14 mouse cellular contexts compared by ENCODE assay signal in genomic region chr4:66314806-66315484, GRCm38 (mm10).
DNase-seq lines count a peak whose midpoint lies in the region; ATAC-seq lines count a peak whose summit lies in the region.
"Had no signal": no experiment of that assay in that cellular context is flagged by ENCODE, and none has a peak within 500 bp of the region (broad histone marks: within the 10 kb centered on the region; RNA-seq: fewer than 3 reads in every experiment).

No protein-coding gene starts in this region.

- no peaks in the 10 kb centered on the region for H3K9me3 ChIP-seq in heart, embryonic 10.5 days
- H3K9me3 ChIP-seq in neural tube, embryonic 13.5 days: no peaks in the 10 kb centered on the region
- no peaks in the 10 kb centered on the region for H3K9me3 ChIP-seq in hindbrain, embryonic 12.5 days (replicated peaks)
- H3K9me3 ChIP-seq: heart, embryonic 15.5 days had no signal

- no peaks in the 10 kb centered on the region for H3K36me3 ChIP-seq in heart, embryonic 10.5 days
- no peaks in the 10 kb centered on the region for H3K36me3 ChIP-seq in neural tube, embryonic 13.5 days
- no peaks in the 10 kb centered on the region for H3K36me3 ChIP-seq in hindbrain, embryonic 12.5 days
- H3K36me3 ChIP-seq: heart, embryonic 15.5 days had no signal

- H3K4me1 ChIP-seq in heart, embryonic 10.5 days: no peaks in the 10 kb centered on the region
- peaks cover 10% of the 10 kb centered on the region for H3K4me1 ChIP-seq in neural tube, embryonic 13.5 days (replicated peaks)
- peaks cover 9% of the 10 kb centered on the region for H3K4me1 ChIP-seq in hindbrain, embryonic 12.5 days
- H3K4me1 ChIP-seq: heart, embryonic 15.5 days had no signal

- H3K9ac ChIP-seq in neural tube, embryonic 13.5 days: peak overlapping the region; percentile 22; the same call in 1 of the 2 replicates
- no peak overlapping the region for H3K9ac ChIP-seq in hindbrain, embryonic 12.5 days
- H3K9ac ChIP-seq: heart, embryonic 15.5 days had no signal

- H3K4me2 ChIP-seq in neural tube, embryonic 13.5 days: no peak overlapping the region
- H3K4me2 ChIP-seq in hindbrain, embryonic 12.5 days (replicated peaks): no peak overlapping the region
- H3K4me2 ChIP-seq: heart, embryonic 15.5 days had no signal

- no peaks in the 10 kb centered on the region for H3K27me3 ChIP-seq in heart, embryonic 10.5 days (ENCODE audit: insufficient read depth, poor library complexity, severe bottlenecking)
- H3K27me3 ChIP-seq in neural tube, embryonic 13.5 days: peaks cover 30% of the 10 kb centered on the region
- H3K27me3 ChIP-seq in hindbrain, embryonic 12.5 days: peaks cover 5% of the 10 kb centered on the region; the same call in 1 of the 2 replicates
- H3K27me3 ChIP-seq: heart, embryonic 15.5 days; Patski had no signal

- no peak overlapping the region for H3K27ac ChIP-seq in heart, embryonic 10.5 days
- no peak overlapping the region for H3K27ac ChIP-seq in neural tube, embryonic 13.5 days (replicated peaks)
- H3K27ac ChIP-seq in hindbrain, embryonic 12.5 days: no peak overlapping the region
- H3K27ac ChIP-seq: heart, embryonic 15.5 days had no signal

- no peak; the same call in 1 of the 2 replicates for ATAC-seq in neural tube, embryonic 13.5 days (ENCODE audit: low read depth)
- 0 out of 2 replicates have a peak, but pooled peaks have one; percentile 49 for ATAC-seq in hindbrain, embryonic 12.5 days (ENCODE audit: low FRiP score)
- ATAC-seq: Patski had no signal

- WGBS in heart, embryonic 10.5 days: 51% methylated on average over 8 of the region's 8 CpGs
- WGBS in neural tube, embryonic 13.5 days: 18% methylated on average over 8 of the region's 8 CpGs
- WGBS in hindbrain, embryonic 12.5 days: 22% methylated on average over 8 of the region's 8 CpGs

- H3K4me3 ChIP-seq in heart, embryonic 10.5 days: no peak overlapping the region
- H3K4me3 ChIP-seq in neural tube, embryonic 13.5 days: no peak overlapping the region
- no peak overlapping the region for H3K4me3 ChIP-seq in hindbrain, embryonic 12.5 days
- H3K4me3 ChIP-seq: heart, embryonic 15.5 days; myocyte had no signal

- DNase-seq in heart, adult 11 months: peak; percentile 30
- no peak for DNase-seq in heart, embryonic 10.5 days (ENCODE audit: low spot score)
- DNase-seq in neural tube, embryonic 10.5 days (ENCODE audit: extremely low spot score, low spot score): no peak
- peak; percentile 42 for DNase-seq in retina, postnatal 1 day
- no peak for DNase-seq in lung, postnatal 10 days
- no peak for DNase-seq in thymus, adult 18-20 months
- DNase-seq: B cell, adult 2 months; cerebellum, adult 11-12 months; kidney, adult 9 months had no signal

Comparison
In these comparisons a context has a peak if more than half of its experiments do, and no peak if none do; other contexts are left out.
1. DNase-seq: peak in heart, adult 11 months (single experiment) and retina, postnatal 1 day (single experiment); none in heart, embryonic 10.5 days (single experiment), neural tube, embryonic 10.5 days (single experiment), lung, postnatal 10 days (single experiment) and thymus, adult 18-20 months (0 of 2).